Mouse (Mus musculus) intestine, postnatal 0 days (tissue): ENCODE data around the gene Sez6l. TPM values are rescaled to one million over a fixed set of nuclear protein-coding genes. Genes with fewer than 3 reads are reported as not detected.
A peak's percentile ranks its signal among the peaks of the same experiment; 100 is the strongest.

Experiments
- ATAC-seq: fragments of 200-750 bp; cut with Nextera tagmentation; 2 replicates; pipeline ENCODE4 v1.8.0; 2017; ENCODE audit warnings: mild to moderate bottlenecking, moderate TSS enrichment, moderate library complexity
- H3K27ac ChIP-seq: fragments of 300-500 bp; sonication (generic); 2 replicates; pipeline ENCODE4 v1.5.1; 2014; ENCODE audit warnings: mild to moderate bottlenecking, low read depth, low read length, moderate library complexity
- H3K27me3 ChIP-seq: fragments of 300-500 bp; sonication (generic); replicated peaks from 2 replicates; pipeline ENCODE4 v1.6.1; 2014; ENCODE audit warnings: low read length, mixed read lengths; ENCODE audit not compliant: control insufficient read depth, insufficient read depth
- H3K36me3 ChIP-seq: fragments of 300-500 bp; sonication (generic); 2 replicates; pipeline ENCODE4 v1.6.1; 2014; ENCODE audit warnings: mild to moderate bottlenecking, moderate library complexity; ENCODE audit not compliant: control insufficient read depth, insufficient read depth
- H3K4me1 ChIP-seq: fragments of 300-500 bp; sonication (generic); replicated peaks from 2 replicates; pipeline ENCODE4 v1.6.1; 2014; ENCODE audit warnings: antibody characterized with exemption, low read length, mixed read lengths; ENCODE audit not compliant: control insufficient read depth, insufficient read depth
- H3K4me2 ChIP-seq: fragments of 300-500 bp; sonication (generic); replicated peaks from 2 replicates; pipeline ENCODE4 v1.6.1; 2014; ENCODE audit warnings: low read depth, mild to moderate bottlenecking, moderate library complexity
- H3K4me3 ChIP-seq: fragments of 300-500 bp; sonication (generic); 2 replicates; pipeline ENCODE4 v1.5.1; 2014; ENCODE audit warnings: low read depth, low read length
- H3K9ac ChIP-seq: fragments of 300-500 bp; sonication (generic); 2 replicates; pipeline ENCODE4 v1.6.1; 2014; ENCODE audit warnings: mild to moderate bottlenecking, low read depth, low read length
- H3K9me3 ChIP-seq: fragments of 300-500 bp; sonication (generic); 2 replicates; pipeline ENCODE4 v1.6.1; 2016; ENCODE audit warnings: mixed run types; ENCODE audit not compliant: control insufficient read depth
- CTCF ChIP-seq: sonication (generic); IDR thresholded peaks from 2 replicates; pipeline ENCODE4 v1.5.1; 2016; ENCODE audit warnings: low read depth, mild to moderate bottlenecking, control low read depth, antibody characterized with exemption, moderate library complexity
- whole genome bisulfite sequencing: fragments of 180-500 bp; shearing (Covaris S2); extraction: QIAGEN DNeasy Blood & Tissue Kit; methylation state at CpG from one replicate; pipeline ENCODE4 v1.1.7; 2014; 5-methylcytosine and 5-hydroxymethylcytosine counted together
- polyA plus RNA-seq: library from polyadenylated mRNA; unstranded; fragments of >200 nt; fragmentation: Nextera tagmentation; extraction: Ambion mirVana; gene quantifications from 2 replicates; pipeline ENCODE4 v1.2.1, GENCODE M21; 2015

The Sez6l gene
- polyA plus RNA-seq, 1 experiment from 2014 or later, result 0.63 TPM

DNA sequence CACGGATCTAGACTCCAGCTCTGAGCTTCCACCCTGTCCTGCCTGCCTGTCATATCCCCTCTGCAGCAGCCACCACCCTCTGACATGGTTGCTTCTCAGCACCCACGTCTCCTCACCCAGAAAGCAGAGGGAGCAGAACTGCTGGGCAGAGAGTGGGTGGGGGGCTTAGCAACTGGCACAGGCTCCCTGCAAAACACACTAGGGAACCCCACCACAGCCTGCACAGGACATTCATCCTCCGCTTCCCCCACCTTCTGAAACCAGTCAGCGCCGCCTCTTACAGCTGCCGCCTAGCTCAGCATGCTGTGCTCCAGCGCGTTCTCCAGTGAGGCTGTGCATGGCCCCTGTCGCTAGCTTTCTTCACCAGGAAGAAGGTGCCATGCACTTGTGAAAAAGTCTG, 187.6 kb downstream of the Sez6l start:
- Histone ChIP-seq H3K36me3 (no peaks in the 10 kb centered on the region), H3K4me3 (no peak overlapping the region), H3K27ac (no peak overlapping the region), H3K4me2 (no peak overlapping the region), H3K9ac (no peak overlapping the region), H3K9me3 (no peaks in the 10 kb centered on the region), H3K27me3 (peaks cover 17% of the 10 kb centered on the region; the same call in 1 of the 2 replicates), H3K4me1 (no peaks in the 10 kb centered on the region)
- no peak for TF ChIP-seq CTCF
- 81% methylated on average over 9 of the region's 9 CpGs for WGBS
- ATAC-seq, result no peak

DNA sequence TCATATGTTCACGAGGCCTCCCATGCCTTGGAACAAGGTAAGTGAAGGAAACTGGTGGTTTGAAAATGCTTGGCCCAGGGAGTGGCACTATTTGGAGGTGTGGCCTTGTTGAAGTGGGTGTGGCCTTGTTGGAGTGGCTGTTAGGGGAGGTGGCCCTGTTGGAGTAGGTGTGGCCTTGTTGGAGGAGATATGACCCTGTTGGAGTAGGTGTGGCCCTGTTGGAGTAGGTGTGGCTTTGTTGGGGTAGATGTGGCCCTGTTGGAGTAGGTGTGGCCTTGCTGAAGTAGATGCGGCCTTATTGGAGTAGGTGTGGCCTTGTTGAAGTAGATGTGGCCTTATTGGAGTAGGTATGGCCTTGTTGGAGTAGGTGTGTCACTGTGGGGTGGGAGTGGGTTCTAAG, 191.0 kb downstream of the Sez6l start:
- H3K4me1 ChIP-seq, result no peaks in the 10 kb centered on the region
- no peak overlapping the region for H3K4me2 ChIP-seq
- H3K27ac ChIP-seq, result no peak overlapping the region
- no peaks in the 10 kb centered on the region; the same call in 1 of the 2 replicates for H3K36me3 ChIP-seq
- no peak overlapping the region for H3K4me3 ChIP-seq
- WGBS, result 61% methylated on average over 2 of the region's 2 CpGs
- no peak for TF ChIP-seq CTCF
- no peaks in the 10 kb centered on the region for H3K9me3 ChIP-seq
- no peaks in the 10 kb centered on the region for H3K27me3 ChIP-seq
- no peak overlapping the region for H3K9ac ChIP-seq
- ATAC-seq, result peak; percentile 67

DNA sequence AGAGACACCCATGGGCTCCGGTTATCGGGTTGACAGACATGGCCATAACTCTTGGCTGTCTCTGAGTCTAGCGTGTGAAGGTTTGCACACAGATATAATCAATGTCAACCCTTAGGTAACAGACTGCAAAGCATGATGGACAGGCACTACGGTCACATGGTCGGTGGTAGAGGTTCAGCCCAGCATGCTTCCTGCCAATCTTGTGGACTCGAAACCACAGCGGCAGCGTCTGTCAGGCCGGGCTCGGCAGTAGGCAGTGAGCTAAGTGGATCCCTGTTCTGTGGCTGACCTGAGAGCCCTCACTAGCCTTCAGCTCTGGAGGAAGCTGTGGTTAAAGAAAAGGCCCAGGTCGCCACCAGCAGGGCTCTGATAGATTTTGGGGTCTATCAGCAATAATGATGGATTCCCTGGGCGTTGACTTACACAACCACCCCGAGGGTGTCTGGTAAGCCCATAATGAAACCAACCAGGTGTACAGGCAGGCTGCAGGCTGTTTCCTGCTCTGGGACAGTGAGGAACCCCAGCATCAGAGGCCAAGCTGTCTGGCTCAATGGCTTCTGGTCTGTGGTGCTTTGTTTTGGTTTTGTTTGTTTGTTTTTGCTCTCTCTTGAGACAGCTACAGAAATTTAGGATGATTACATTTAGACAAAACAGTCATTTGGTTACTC, 192.0 kb downstream of the Sez6l start:
- TF ChIP-seq CTCF, result no peak
- peaks cover 4% of the 10 kb centered on the region; the same call in 1 of the 2 replicates for H3K36me3 ChIP-seq
- H3K4me3 ChIP-seq, result no peak overlapping the region
- no peaks in the 10 kb centered on the region for H3K9me3 ChIP-seq
- 91% methylated on average over 13 of the region's 13 CpGs for WGBS
- H3K4me1 ChIP-seq, result no peaks in the 10 kb centered on the region
- H3K27me3 ChIP-seq, result no peaks in the 10 kb centered on the region
- no peak for ATAC-seq
- no peak overlapping the region for H3K4me2 ChIP-seq
- no peak overlapping the region for H3K9ac ChIP-seq
- no peak overlapping the region for H3K27ac ChIP-seq

DNA sequence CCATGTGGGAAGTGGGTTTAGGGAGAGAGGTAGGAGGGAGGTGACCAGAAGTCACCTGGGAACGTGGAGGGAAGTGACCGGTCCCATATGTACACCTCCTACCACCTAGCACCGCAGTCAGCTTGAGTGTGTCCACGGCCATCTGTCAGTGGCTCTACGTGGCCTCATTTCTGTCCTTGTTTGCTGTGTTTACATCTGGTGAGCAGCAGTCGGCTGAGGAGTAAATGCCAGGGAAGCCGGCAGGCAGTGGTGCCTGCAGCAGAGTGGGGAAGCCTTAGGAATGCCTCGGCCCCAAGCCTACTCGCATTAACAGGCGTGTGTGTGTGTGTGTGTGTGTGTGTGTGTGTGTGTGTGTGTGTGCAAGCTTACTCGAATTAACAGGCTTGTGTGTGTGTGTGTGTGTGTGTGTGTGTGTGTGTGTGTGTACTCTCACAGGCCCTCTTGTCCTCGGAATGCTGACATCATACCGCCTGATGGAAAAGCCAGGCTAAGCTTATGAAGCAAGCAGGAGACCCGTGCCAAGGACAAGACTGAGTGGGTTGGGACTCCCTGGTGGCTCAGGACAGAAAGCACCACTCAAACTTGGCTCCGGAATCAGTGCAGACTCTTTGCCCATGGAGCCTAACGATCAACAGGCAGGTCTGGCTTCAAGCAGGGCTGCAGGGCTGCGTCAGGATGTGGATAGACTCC, 194.2 kb downstream of the Sez6l start:
- TF ChIP-seq CTCF, result no peak
- Histone ChIP-seq H3K36me3 (peaks cover 20% of the 10 kb centered on the region; the same call in 1 of the 2 replicates), H3K4me2 (no peak overlapping the region), H3K4me3 (no peak overlapping the region), H3K4me1 (no peaks in the 10 kb centered on the region), H3K27ac (no peak overlapping the region), H3K9me3 (no peaks in the 10 kb centered on the region), H3K9ac (no peak overlapping the region), H3K27me3 (no peaks in the 10 kb centered on the region)
- 34% methylated on average over 17 of the region's 17 CpGs for WGBS
- no peak for ATAC-seq

DNA sequence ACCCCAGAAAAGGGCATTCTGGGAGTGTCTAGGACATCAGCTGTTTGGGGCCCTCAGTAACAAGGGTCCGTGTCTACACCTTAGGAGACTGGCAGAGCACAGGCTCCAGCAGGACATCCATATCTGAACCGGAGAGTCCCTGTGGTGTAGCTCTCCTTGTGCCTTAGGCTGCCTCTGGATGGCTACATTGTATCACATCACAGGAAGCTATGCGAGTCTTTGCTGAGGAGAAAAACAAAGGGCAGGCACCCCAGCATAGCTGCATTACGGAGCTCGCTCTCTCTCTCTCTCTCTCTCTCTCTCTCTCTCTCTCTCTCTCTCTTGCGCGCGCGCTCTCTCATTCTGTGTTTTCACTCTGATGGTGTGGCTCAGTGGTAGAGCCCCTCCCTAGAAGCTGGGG, 194.9 kb downstream of the Sez6l start:
- Histone ChIP-seq H3K9me3 (no peaks in the 10 kb centered on the region), H3K4me1 (no peaks in the 10 kb centered on the region), H3K27me3 (no peaks in the 10 kb centered on the region), H3K36me3 (peaks cover 20% of the 10 kb centered on the region; the same call in 1 of the 2 replicates), H3K27ac (no peak overlapping the region), H3K4me2 (no peak overlapping the region), H3K4me3 (no peak overlapping the region), H3K9ac (no peak overlapping the region)
- ATAC-seq, result no peak
- 75% methylated on average over 9 of the region's 9 CpGs for WGBS
- 0 out of 2 replicates have a peak, but pooled peaks have one; percentile 5 for TF ChIP-seq CTCF

DNA sequence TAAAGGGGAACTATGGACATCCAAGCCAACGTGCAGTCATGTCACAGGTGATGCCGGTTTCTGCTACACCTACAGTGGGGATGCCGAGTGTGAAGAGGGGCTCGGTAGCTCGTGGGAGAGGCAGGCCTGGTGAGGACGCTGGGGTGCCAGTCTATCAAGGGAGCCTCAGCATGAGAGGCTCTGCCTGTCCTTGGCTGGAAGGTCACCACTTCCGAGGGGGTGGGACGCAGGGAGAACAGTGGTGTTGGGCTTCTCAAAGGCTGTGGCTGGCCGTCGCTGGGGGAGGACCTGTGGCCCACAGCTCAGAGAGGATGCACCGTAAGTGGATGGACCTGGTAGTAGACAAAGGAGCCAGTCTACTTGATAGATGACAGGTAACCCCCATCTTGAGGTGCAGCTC, 195.8 kb downstream of the Sez6l start:
- no peaks in the 10 kb centered on the region for H3K27me3 ChIP-seq
- H3K4me1 ChIP-seq, result no peaks in the 10 kb centered on the region
- 84% methylated on average over 11 of the region's 11 CpGs for WGBS
- H3K27ac ChIP-seq, result no peak overlapping the region
- no peaks in the 10 kb centered on the region for H3K9me3 ChIP-seq
- no peak overlapping the region for H3K4me2 ChIP-seq
- H3K9ac ChIP-seq, result no peak overlapping the region
- peaks cover 27% of the 10 kb centered on the region; the same call in 1 of the 2 replicates for H3K36me3 ChIP-seq
- no peak overlapping the region for H3K4me3 ChIP-seq
- no peak for ATAC-seq
- no peak for TF ChIP-seq CTCF
